Mouse (Mus musculus) thymus, adult 2 months (tissue): Measurements from ENCODE around the gene Kcnk3.

Experiments
- CTCF ChIP-seq: fragments of 200-500 bp; IDR thresholded peaks from 2 replicates; pipeline ENCODE4 v1.5.1; 2012; ENCODE audit warnings: mild to moderate bottlenecking, control low read depth, low read length, moderate library complexity, borderline replicate concordance; ENCODE audit not compliant: control insufficient read depth, poor library complexity, insufficient read depth; ENCODE audit errors: extremely low read depth
- POLR2A ChIP-seq: fragments of 200-500 bp; IDR thresholded peaks from 2 replicates; pipeline ENCODE4 v1.6.1; 2012; ENCODE audit warnings: mild to moderate bottlenecking, low read length, control low read depth, moderate library complexity; ENCODE audit not compliant: control insufficient read depth, poor library complexity, insufficient read depth; ENCODE audit errors: extremely low read depth

DNA sequence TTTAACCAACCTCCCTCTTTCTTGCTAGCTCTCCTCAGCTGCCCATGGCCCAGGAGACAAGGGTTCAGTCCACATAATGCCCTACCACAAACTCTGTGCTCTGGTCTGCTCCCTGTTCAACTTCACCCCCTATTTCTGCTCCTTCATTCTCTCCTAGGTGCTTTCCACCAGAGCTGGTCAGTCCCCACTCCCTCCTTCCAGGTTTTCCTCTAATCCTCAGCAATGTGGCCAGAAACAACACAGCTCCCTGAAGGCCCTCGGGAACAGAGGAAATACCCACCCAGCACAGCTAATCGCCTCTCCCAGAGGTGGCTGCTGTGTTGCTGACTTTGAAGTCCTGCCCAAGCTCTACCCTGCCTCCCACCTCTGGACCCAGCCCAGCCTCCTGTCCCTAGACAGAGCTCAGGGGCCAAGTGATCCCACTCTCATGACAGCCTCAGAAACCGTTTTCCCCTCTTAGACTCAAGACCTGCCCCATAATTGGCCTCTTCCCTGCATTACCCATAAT, 27.9 kb upstream of the Kcnk3 start:
- TF ChIP-seq POLR2A: no peak
- TF ChIP-seq CTCF: no peak
